Mouse (Mus musculus): Measurements from ENCODE around the gene Fcrl6. TPM values are rescaled to one million over a fixed set of nuclear protein-coding genes. Genes with fewer than 3 reads are reported as not detected.
A peak's percentile ranks its signal among the peaks of the same experiment; 100 is the strongest.

Gene Fcrl6
- polyA plus RNA-seq, 1 experiment from 2014 or later: not detected

GRCm38 (mm10) chr1:172632451-172633326, 30.3 kb upstream of the Fcrl6 start, which contains the start of gene Dusp23:
TSS of gene Dusp23 (minus strand) at chr1:172632962.
- in situ Hi-C loops (cut with MboI; ENCODE audit: low pct_unique_long_range_greater_than_20kb): loop anchor here (10.0 to 25.0 kb wide), 2 partner anchors 108 to 755 kb away; partner anchors contain the start of gene Cfap45
- POLR2A ChIA-PET: interaction anchor here (0.5 kb wide), 1 partner anchor 218 kb away, joined by 4 read pairs; no protein-coding TSS in a partner anchor
- CTCF ChIA-PET: interaction anchor here (0.7 to 2.4 kb wide), 4 partner anchors 14 to 224 kb away, joined by 3 to 12 read pairs (median 6); no protein-coding TSS in a partner anchor
- DNase-seq (ENCODE audit: low read depth, low spot score) (peak; percentile 55), ATAC-seq (peak; percentile 100)
- H3K27me3 ChIP-seq: peaks cover 4% of the 10 kb centered on the region
- TF ChIP-seq CTCF (IDR thresholded peaks at IDR 0.05): peak; percentile 96

GRCm38 (mm10) chr1:172631721-172632120, 29.4 kb upstream of the Fcrl6 start:
- ATAC-seq (no peak), DNase-seq (ENCODE audit: low read depth, low spot score) (no peak)
- POLR2A ChIA-PET: no interaction called here
- CTCF ChIA-PET: interaction anchor here (2.4 kb wide), 1 partner anchor 103 kb away, joined by 12 read pairs; no protein-coding TSS in a partner anchor
- no peaks in the 10 kb centered on the region for H3K27me3 ChIP-seq
- in situ Hi-C loops (cut with MboI; ENCODE audit: low pct_unique_long_range_greater_than_20kb): loop anchor here (10.0 to 25.0 kb wide), 2 partner anchors 107 to 756 kb away; partner anchors contain the start of gene Cfap45
- TF ChIP-seq CTCF (IDR thresholded peaks at IDR 0.05): no peak

- H3K27me3 ChIP-seq: peaks cover 3% of the 10 kb centered on the region
- DNase-seq (ENCODE audit: low read depth, low spot score) (no peak), ATAC-seq (no peak)
- TF ChIP-seq CTCF (IDR thresholded peaks at IDR 0.05): no peak
- CTCF ChIA-PET: no interaction called here
- in situ Hi-C loops (cut with MboI; ENCODE audit: low pct_unique_long_range_greater_than_20kb): loop anchor here (10.0 to 25.0 kb wide), 2 partner anchors 105 to 757 kb away; partner anchors contain the start of gene Cfap45
- POLR2A ChIA-PET: no interaction called here
Observed at GRCm38 (mm10) chr1:172629831-172630230, 27.5 kb upstream of the Fcrl6 start.

GRCm38 (mm10) chr1:172626306-172626705, 24.0 kb upstream of the Fcrl6 start:
- no peak for TF ChIP-seq CTCF (IDR thresholded peaks at IDR 0.05)
- ChIA-PET CTCF (no interaction called here), POLR2A (no interaction called here)
- in situ Hi-C loops (cut with MboI; ENCODE audit: low pct_unique_long_range_greater_than_20kb): loop anchor here (25.0 kb wide), 1 partner anchor 761 kb away; no protein-coding TSS in a partner anchor
- ATAC-seq (no peak), DNase-seq (ENCODE audit: low read depth, low spot score) (no peak)
- peaks cover 16% of the 10 kb centered on the region for H3K27me3 ChIP-seq

- no peak for TF ChIP-seq CTCF (IDR thresholded peaks at IDR 0.05)
- CTCF ChIA-PET: no interaction called here
Observed at GRCm38 (mm10) chr1:172624081-172624480, 21.7 kb upstream of the Fcrl6 start.

GRCm38 (mm10) chr1:172623599-172623998, 21.2 kb upstream of the Fcrl6 start:
- TF ChIP-seq CTCF (IDR thresholded peaks at IDR 0.05): no peak
- DNase-seq (ENCODE audit: low read depth, low spot score): no peak
- CTCF ChIA-PET: no interaction called here
- peaks cover 19% of the 10 kb centered on the region for H3K27me3 ChIP-seq
- no peak for ATAC-seq
- in situ Hi-C loops (cut with MboI; ENCODE audit: low pct_unique_long_range_greater_than_20kb): no loop called here
- POLR2A ChIA-PET: no interaction called here

More at GRCm38 (mm10) chr1:172624081-172624480, 21.7 kb upstream of the Fcrl6 start:
- peaks cover 19% of the 10 kb centered on the region for H3K27me3 ChIP-seq
- DNase-seq (ENCODE audit: low read depth, low spot score) (no peak), ATAC-seq (no peak)
- POLR2A ChIA-PET: no interaction called here
- in situ Hi-C loops (cut with MboI; ENCODE audit: low pct_unique_long_range_greater_than_20kb): no loop called here

- DNase-seq (ENCODE audit: low read depth, low spot score): no peak
- ATAC-seq: peak; percentile 71
- in situ Hi-C loops (cut with MboI; ENCODE audit: low pct_unique_long_range_greater_than_20kb): no loop called here
- CTCF ChIA-PET: interaction anchor here (1.0 to 2.3 kb wide), 3 partner anchors 14 to 56 kb away, joined by 3 to 5 read pairs (median 3); no protein-coding TSS in a partner anchor
- TF ChIP-seq CTCF (IDR thresholded peaks at IDR 0.05): peak; percentile 90
- peaks cover 25% of the 10 kb centered on the region for H3K27me3 ChIP-seq
- POLR2A ChIA-PET: no interaction called here
Observed at GRCm38 (mm10) chr1:172619235-172619634, 16.9 kb upstream of the Fcrl6 start.

GRCm38 (mm10) chr1:172618141-172618540, 15.8 kb upstream of the Fcrl6 start:
- DNase-seq (ENCODE audit: low read depth, low spot score) (no peak), ATAC-seq (no peak)
- in situ Hi-C loops (cut with MboI; ENCODE audit: low pct_unique_long_range_greater_than_20kb): no loop called here
- TF ChIP-seq CTCF (IDR thresholded peaks at IDR 0.05): no peak
- ChIA-PET CTCF (interaction anchor here (2.3 kb wide), 1 partner anchor 15 kb away, joined by 5 read pairs; no protein-coding TSS in a partner anchor), POLR2A (no interaction called here)
- peaks cover 22% of the 10 kb centered on the region for H3K27me3 ChIP-seq

GRCm38 (mm10) chr1:172617365-172618076, 15.2 kb upstream of the Fcrl6 start:
- no peak for ATAC-seq
- DNase-seq (ENCODE audit: low read depth, low spot score): no peak
- H3K27me3 ChIP-seq: peaks cover 22% of the 10 kb centered on the region
- ChIA-PET CTCF (no interaction called here), POLR2A (no interaction called here)
- in situ Hi-C loops (cut with MboI; ENCODE audit: low pct_unique_long_range_greater_than_20kb): no loop called here
- TF ChIP-seq CTCF (IDR thresholded peaks at IDR 0.05): no peak

GRCm38 (mm10) chr1:172616537-172617300, 14.4 kb upstream of the Fcrl6 start:
- no peak for ATAC-seq
- POLR2A ChIA-PET: no interaction called here
- DNase-seq (ENCODE audit: low read depth, low spot score): no peak
- no peak for TF ChIP-seq CTCF (IDR thresholded peaks at IDR 0.05)
- peaks cover 19% of the 10 kb centered on the region for H3K27me3 ChIP-seq
- CTCF ChIA-PET: no interaction called here
- in situ Hi-C loops (cut with MboI; ENCODE audit: low pct_unique_long_range_greater_than_20kb): no loop called here
